Mouse (Mus musculus) MEL (cell line): ENCODE measurements at regions not wholly inside any gene's neighbourhood (a gene's known extent, or its start where the extent isn't known, plus 50 kb on each side); places are given as distances from the start of the nearest gene placed in this dataset.

Experiments used
- DNase-seq: peaks from one replicate; pipeline ENCODE4 v3.0.0; 2011; ENCODE audit warnings: low read depth, low spot score
- H3K27ac ChIP-seq: 2 replicates; pipeline ENCODE4 v1.5.1; 2012; ENCODE audit warnings: low read depth, mild to moderate bottlenecking, control low read depth, low read length, moderate library complexity; ENCODE audit not compliant: control insufficient read depth
- H3K27me3 ChIP-seq, 2 experiments: fragments of 150-350 bp in 1 of 2; sonication (generic) in 1 of 2; 2 replicates each; pipeline ENCODE4 v1.6.1; 2012; ENCODE audit warnings: low read length in 2 of 2, mild to moderate bottlenecking in 2 of 2, improper control_type of control experiment in 1 of 2, moderate library complexity in 1 of 2; ENCODE audit not compliant: insufficient read depth in 2 of 2, control insufficient read depth in 1 of 2
- H3K36me3 ChIP-seq, 2 experiments: 2 replicates each; pipeline ENCODE4 v1.6.1; 2012 to 2014; ENCODE audit warnings: low read length in 2 of 2, improper control_type of control experiment in 1 of 2, inconsistent platforms in 1 of 2, mild to moderate bottlenecking in 1 of 2; ENCODE audit not compliant: insufficient read depth in 2 of 2, control insufficient read depth in 1 of 2
- H3K4me1 ChIP-seq, 2 experiments: fragments of 150-350 bp in 1 of 2; sonication (generic) in 1 of 2; 2 replicates each; pipeline ENCODE4 v1.6.1; 2012; ENCODE audit warnings: low read length in 2 of 2, improper control_type of control experiment in 1 of 2, mild to moderate bottlenecking in 1 of 2; ENCODE audit not compliant: insufficient read depth in 2 of 2, control insufficient read depth in 1 of 2
- H3K4me3 ChIP-seq, 2 experiments: fragments of 150-350 bp in 1 of 2; sonication (generic) in 1 of 2; 2 replicates each; pipeline ENCODE4 v1.5.1; 2012; ENCODE audit warnings: low read depth in 2 of 2, low read length in 2 of 2, mild to moderate bottlenecking in 2 of 2, moderate library complexity in 2 of 2, control low read depth in 1 of 2, improper control_type of control experiment in 1 of 2; ENCODE audit not compliant: control insufficient read depth in 1 of 2, insufficient read depth in 1 of 2
- H3K79me2 ChIP-seq: 2 replicates; pipeline ENCODE4 v1.6.1; 2012; ENCODE audit warnings: mild to moderate bottlenecking, low read length, moderate library complexity; ENCODE audit not compliant: control insufficient read depth, poor library complexity, insufficient read depth
- H3K9ac ChIP-seq: 2 replicates; pipeline ENCODE4 v1.6.1; 2012; ENCODE audit warnings: low read depth, mild to moderate bottlenecking, control low read depth, low read length, moderate library complexity; ENCODE audit not compliant: control insufficient read depth, poor library complexity, severe bottlenecking
- H3K9me3 ChIP-seq: fragments of 150-350 bp; sonication (generic); replicated peaks from 2 replicates; pipeline ENCODE4 v1.6.1; 2012; ENCODE audit warnings: mild to moderate bottlenecking, low read length, improper control_type of control experiment, moderate library complexity; ENCODE audit not compliant: insufficient read depth
- GABPA ChIP-seq: IDR thresholded peaks from 2 replicates; pipeline ENCODE4 v1.6.1; 2012; ENCODE audit warnings: low read depth, mild to moderate bottlenecking, inconsistent platforms, low read length, improper control_type of control experiment, moderate library complexity

DNA sequence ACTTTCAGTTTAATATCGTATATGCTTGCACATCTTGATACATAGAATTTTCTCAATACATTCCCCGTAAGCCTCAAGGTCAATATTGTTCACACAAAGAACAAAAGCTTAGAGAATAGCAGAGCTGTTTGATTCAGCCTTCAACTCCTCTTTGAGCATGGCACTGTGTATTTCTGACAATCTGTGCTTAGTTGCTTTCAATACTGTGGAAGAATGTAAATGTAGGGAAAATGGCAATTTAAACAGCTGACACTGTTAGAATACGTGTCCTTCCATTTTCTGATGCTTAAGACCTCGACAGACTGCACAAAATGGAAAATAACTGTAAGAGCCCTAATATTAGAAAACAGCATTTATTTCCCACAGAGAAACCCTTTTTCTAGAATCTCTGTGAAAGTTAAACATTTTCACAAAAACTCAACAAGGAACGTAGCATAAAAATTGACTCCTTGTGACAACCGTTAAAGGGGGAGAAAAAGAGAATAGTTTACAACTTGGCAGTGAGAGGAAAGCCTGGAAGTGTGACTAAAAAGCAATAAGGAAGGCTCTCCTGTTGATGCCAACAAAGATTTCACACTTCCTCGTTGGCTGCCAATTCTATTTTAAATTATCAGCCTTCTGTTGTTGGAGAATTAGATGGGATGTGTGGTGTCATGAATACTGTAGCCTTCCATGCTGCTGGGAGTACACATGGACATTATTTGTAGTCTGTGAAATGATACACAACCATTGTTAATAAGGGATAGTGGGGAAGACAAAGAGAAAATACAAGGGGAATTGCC, 297.9 kb downstream of the AI429214 start:
- no peak overlapping the region for H3K9ac ChIP-seq
- DNase-seq = no peak
- H3K36me3 ChIP-seq = no peaks in the 10 kb centered on the region
- no peak overlapping the region for H3K4me3 ChIP-seq
- no peaks in the 10 kb centered on the region for H3K9me3 ChIP-seq
- H3K27me3 ChIP-seq = no peaks in the 10 kb centered on the region
- no peaks in the 10 kb centered on the region for H3K79me2 ChIP-seq
- H3K4me1 ChIP-seq = no peaks in the 10 kb centered on the region
- H3K27ac ChIP-seq = no peak overlapping the region
- no peak for TF ChIP-seq GABPA
